Mouse (Mus musculus) kidney, adult 2 months (tissue): ENCODE measurements around the gene Fancg.

Experiments
- CTCF ChIP-seq: fragments of 200-500 bp; conservative IDR thresholded peaks from 2 replicates; pipeline ENCODE4 v1.5.1; 2011; ENCODE audit warnings: low read depth, mild to moderate bottlenecking, control low read depth, low read length, moderate library complexity, mixed read lengths; ENCODE audit not compliant: insufficient read depth, insufficient read length
- POLR2A ChIP-seq: fragments of 200-500 bp; IDR thresholded peaks from one replicate; pipeline ENCODE4 v1.6.1; 2011; ENCODE audit warnings: low read depth, low read length, control low read depth

DNA sequence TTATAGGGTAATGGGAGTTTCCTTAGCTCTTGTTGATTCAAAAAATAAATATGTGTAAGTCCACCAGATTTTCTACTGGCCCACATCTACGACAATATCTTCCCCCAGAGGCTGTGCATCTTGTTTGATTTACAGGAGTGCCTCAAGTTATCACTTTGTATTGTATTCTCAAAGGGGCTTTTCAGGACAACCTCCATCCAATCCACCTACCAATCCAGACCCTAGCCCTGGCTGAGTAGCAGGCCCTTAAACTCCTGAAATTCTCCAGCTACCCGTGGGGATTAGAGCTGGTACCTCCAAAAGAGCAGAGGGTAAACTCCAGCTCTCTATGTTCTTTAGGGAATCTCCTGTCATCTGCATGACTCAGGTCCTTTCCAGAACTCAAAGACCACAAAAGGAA is 12.3 kb downstream of the Fancg start:
- TF ChIP-seq CTCF (no peak), POLR2A (no peak)
